Mouse (Mus musculus): ENCODE measurements around the gene Zbtb45. TPM values are rescaled to one million over a fixed set of nuclear protein-coding genes. Genes with fewer than 3 reads are reported as not detected.

The Zbtb45 gene
- polyA plus RNA-seq, 2 experiments from 2014 or later, result 4.6 to 7.0 TPM

DNA sequence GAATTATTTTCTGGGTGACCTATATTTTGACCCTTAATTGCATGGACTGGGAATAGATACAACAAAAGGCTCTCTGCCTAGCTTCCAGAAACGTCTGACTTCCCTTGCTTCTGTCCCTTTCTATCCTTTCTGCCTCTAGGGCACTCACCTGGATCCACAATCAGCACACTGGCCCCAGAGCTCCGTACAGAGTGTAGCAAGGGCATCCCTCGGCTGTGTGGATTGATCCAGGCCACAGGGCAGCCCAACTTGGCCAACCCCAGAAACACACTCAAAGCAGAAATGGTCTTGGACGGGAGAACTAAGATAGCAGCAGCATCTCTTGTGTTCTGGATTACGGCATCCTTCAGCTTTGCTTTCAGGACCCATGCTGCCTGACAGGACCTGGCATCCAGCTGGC is 12.6 kb downstream of the Zbtb45 start:
- no peak for ATAC-seq

DNA sequence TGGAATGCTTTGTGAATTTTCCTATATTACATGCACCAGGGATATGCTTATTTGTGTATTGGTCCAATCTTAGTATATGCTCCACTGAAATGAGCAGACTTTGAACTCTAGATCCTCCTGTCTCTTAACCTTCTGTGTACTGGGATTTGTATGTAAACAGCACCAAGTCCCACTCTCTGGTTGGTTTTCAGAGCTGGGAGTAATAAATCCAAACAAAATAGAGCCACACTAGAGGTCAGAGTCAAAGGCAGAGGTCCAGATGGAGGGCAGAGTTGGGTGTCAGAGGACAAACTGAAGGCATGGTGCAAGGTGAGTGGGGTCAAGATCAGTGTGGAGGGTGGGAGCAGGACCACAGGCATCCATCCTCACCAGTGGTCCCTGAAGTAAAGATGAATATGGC is 14.0 kb downstream of the Zbtb45 start:
- ATAC-seq, result no peak

DNA sequence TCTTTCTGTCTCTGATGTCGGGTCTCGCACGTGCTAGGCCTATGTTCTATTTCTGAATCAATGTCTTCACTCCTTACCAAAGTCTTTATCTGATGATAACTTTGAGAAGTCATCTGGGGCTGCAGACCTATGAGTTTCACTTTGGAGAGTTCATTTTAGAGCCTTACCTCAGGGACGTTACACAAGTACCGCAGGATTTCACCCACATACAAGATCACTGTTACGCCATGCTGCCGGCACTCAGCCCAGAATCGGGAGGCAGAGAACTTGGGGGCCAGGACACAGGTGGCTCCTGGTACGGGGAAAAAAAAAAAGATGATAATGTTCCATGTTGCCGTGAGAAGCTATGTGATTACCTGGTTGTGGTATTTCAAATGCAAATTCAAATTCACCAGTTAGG is 16.7 kb downstream of the Zbtb45 start:
- no peak for ATAC-seq

DNA sequence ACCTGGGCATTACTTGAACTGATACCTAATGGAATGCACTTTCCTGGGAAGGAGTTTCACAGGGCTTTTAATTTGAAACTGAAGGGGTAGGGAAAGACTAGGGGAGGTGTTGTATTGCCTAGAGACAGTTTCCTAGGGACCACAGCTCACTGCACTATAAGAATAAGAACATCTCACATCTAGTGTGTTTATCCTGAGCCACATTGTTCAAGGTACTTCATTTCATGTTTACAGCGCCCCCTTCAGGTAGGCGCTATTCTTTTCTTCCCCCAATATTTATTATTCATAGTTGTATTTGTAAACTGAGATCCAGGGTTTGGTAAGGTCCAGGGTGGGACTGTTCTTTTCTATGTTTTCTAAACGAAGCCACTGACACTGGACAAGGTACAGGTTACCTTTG is 17.6 kb downstream of the Zbtb45 start:
- no peak for ATAC-seq

DNA sequence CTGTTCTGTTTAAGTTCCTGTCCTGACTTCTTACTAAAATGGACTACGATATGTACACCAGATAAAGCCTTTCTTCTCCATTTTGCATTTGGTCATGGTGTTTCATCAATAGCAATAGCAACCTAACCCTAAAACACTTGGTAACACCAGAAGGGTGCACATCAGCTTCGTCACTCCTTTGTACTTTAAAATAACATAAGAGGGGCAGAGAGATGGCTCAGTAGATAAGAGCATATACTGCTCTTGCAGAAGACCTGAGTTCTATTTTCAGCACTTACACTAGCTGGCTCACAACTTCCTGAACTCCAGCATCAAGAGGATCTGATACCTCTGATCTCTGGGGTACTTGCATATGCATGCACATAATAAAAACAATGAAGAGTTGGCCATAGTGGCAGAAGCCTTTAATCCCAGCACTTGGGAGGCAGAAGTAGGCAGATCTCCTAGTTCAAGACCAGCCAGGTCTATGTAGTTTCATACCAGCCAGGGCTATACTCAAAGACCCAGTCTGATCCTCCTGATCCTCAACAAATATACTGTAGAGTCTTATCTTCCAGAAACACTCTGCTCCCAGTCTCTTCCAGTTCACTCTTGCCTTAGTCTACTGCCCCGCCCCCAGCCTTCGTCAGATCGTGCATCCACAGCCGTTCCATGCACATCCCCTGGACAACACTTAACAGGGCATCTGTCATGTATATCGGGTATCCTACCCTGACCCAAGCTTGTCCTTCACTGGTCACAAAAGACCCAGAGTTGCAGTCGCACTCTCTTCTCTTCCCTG is 22.2 kb downstream of the Zbtb45 start:
- no peak for ATAC-seq

GRCm38 (mm10) chr7:12986906-12987305 is 22.9 kb downstream of the Zbtb45 start:
- no peak for ATAC-seq

DNA sequence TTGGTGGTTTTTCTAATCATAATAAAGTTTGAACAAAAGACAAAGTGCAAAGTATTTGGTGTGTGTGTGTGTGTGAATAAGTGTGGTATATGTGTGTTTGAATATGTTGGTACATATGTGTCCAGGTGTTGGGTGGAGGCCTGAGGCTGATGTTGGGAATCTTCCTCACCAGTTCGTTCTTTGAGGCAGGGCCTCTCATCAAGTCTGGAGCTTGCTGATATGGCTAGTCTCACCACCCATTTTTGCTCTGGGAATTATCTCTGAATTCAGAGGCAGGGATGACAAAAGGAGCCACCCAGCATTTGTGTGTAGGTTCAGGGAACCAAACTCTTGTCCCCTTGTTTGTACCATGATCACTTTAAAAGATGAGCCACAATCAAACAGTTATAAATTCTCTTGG is 24.1 kb downstream of the Zbtb45 start:
- no peak for ATAC-seq

- no peak for ATAC-seq
These were observed 29.5 kb downstream of the Zbtb45 start for GRCm38 (mm10) chr7:12980291-12980690.

- no peak for ATAC-seq
These were observed 30.1 kb downstream of the Zbtb45 start for GRCm38 (mm10) chr7:12979776-12980175.

GRCm38 (mm10) chr7:12978931-12979722 is 30.7 kb downstream of the Zbtb45 start:
- ATAC-seq, result no peak

- ATAC-seq, result peak; percentile 95
These were observed 32.0 kb downstream of the Zbtb45 start, which contains the start of gene Zfp446 for GRCm38 (mm10) chr7:12977682-12978389. TSS of gene Zfp446 (plus strand) at chr7:12977848.

GRCm38 (mm10) chr7:12970906-12971305 is 38.9 kb downstream of the Zbtb45 start:
- no peak for ATAC-seq

DNA sequence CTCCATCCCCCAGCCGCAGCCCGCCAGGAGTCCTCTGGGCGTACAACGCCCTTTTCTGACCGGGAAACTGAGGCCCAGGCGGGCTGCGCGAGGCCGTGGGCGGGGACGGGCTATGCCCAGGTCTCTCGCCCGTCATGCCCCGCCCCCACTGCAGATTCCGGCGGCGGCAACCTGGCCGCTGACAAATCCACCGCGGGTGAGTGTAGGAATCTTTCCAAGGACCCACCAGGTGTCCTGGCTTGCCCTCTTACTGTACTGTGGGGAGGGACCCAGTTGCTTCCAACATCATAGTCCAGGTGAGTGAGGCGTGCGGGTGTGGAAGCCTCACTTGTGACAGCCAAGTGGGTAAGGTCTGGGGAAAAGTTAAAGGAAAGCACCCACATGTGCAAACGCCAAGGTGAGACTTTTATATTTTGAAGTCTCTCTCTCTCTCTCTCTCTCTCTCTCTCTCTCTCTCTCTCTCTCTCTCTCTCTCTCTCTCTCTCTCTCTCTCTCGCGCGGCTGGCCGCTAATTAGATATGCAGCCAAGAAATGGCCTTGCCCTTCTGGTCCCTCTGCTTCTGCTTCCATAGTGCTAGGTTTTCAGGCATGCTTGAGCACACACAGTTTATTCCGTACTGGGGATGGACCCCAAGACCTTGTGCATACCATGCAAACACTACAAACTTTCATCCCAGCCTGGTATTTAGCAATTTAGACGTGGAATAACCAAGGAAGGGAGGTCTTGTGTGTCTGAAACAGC is 43.6 kb downstream of the Zbtb45 start:
- peak; percentile 26 for ATAC-seq

GRCm38 (mm10) chr7:12965678-12966091 is 44.1 kb downstream of the Zbtb45 start, which contains the start of gene Zfp324:
TSS of gene Zfp324 (plus strand) at chr7:12965838.
- ATAC-seq, result peak; percentile 84

DNA sequence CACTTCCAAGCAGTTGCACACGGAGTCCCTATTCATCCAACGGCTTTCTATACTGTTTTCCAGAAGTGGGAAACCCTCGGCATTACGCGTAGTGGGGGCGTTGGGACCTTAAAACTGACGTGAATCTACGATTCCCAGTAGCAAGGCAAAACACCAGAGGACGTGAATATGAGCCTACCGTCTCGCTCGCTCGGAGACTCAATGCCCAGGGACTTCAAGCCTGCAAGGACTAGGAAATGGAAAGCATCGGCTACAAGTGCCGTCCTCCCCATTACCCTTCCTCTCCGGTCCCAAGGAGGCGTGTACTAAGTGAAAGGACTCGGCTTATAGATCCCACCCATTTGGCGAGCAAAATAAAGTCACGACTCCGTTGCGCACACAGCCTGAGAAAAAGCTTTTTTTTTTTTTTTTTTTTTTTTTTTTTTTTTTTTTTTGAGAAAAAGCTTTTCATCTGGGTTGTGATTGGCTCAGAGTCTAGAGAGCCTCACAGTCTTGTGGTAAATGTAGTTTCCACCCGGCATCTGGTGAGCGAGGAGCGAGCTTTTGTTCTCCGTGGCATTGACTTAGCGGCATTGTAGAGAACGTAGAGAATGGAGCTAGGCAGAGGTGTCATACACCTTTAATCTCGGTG is 48.2 kb downstream of the Zbtb45 start:
- peak; percentile 70 for ATAC-seq

- ATAC-seq, result no peak
These were observed 50.1 kb downstream of the Zbtb45 start for GRCm38 (mm10) chr7:12959718-12960117.

GRCm38 (mm10) chr7:12958948-12959347 is 50.9 kb downstream of the Zbtb45 start:
- no peak for ATAC-seq

DNA sequence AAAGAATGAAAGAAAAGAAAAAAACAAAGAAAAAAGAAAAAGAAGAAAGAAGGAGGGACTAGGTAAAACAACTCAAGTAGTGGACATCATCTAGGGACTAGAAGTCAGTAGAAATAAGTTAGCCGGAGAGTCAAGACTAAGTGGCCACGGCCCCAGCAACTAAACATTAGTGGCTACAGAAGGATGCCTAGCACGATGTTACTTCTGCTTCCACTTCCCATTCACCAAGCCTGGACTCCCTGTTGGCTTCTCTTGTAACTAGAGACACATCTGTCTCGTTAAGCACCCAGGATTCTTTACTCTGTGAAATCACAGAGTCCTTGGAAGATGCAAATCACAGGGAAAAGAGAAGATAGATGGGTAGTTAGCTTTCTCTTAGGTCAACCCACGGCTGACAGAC is 52.3 kb downstream of the Zbtb45 start:
- ATAC-seq, result no peak

- ATAC-seq, result no peak
These were observed 54.9 kb downstream of the Zbtb45 start for GRCm38 (mm10) chr7:12954896-12955295.
